Mouse (Mus musculus): ENCODE results near the gene Fbxl14.
"Not testable (repeated sequence)": the region's sequence is repeated elsewhere in the genome, so short reads cannot be mapped to it uniquely, and the experiment has no call there.

Gene Fbxl14

DNA sequence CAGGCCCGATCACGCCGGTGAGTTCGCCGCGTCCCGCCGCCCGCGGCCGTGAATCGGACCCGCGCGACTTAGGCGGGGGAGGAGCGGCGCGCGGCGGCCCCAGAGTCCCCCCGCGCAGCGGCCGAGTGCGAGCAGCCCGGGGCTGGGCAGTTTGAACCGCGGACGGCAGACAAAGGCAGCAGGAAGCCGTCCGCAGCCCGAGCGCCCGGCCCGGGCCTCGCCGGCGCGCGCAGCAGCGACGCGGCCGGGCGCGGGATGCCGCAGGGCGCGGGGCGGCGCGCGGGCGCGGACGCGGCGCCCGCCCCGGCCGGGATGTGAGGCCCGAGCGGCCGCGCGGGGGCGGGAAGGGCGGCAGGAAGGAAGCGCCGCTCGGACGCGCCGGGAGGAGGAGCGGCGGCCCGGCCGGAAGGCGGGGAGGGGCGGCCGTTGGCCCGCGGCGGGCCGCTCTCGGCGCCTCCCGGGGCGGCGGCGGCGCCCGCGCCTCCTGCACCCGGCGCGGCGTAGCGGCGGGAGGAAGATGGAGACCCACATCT lies at the start of gene Fbxl14:
Gene Fbxl14 (plus strand): TSS at position 326 of the 533 bp plus-strand sequence.
- peak; percentile 99 for DNase-seq

DNA sequence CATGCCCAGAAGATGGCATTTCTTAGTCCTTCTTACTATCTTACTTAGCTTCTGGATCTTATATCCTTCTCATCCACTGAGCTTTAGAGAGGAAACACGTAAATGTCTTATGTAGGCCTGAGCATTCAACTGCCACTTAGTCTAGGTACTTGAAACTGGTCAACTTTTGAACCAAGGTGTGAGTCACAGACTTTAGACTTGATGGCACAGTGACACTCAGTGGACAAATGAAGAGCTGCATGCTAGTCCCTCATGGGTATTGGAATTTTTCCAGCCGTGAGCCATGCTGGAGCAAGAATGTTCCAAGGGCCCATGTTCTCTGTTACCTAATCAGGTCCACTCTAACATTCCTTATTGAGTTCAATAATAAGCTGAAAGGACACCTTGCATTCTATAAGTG lies 49.0 kb upstream of the Fbxl14 start:
- DNase-seq, result no peak

DNA sequence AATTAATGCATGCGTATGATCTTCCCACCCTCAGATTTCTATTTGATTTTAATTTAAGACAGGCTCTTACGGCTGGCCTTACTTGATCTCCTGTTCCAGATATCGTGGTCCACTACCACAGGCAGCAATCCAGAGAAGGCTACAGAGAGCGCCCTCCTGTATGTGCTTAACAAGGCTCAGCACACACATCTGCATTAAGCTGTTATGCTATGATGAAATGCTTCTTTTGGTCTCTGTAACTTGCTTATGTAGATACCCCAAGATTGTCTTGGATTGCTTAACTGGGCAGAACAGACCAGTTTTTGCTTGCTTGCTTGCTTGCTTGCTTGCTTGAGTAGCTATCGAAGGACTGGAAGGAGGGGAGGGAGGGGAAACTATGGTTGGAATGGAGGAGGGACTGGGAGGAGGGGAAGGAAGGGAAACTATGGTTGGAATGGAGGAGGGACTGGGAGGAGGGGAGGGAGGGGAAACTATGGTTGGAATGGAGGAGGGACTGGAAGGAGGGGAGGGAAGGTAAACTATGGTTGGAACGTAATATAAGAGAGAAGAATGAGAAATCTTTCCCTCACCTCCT lies 47.6 kb upstream of the Fbxl14 start:
- no peak for DNase-seq

DNA sequence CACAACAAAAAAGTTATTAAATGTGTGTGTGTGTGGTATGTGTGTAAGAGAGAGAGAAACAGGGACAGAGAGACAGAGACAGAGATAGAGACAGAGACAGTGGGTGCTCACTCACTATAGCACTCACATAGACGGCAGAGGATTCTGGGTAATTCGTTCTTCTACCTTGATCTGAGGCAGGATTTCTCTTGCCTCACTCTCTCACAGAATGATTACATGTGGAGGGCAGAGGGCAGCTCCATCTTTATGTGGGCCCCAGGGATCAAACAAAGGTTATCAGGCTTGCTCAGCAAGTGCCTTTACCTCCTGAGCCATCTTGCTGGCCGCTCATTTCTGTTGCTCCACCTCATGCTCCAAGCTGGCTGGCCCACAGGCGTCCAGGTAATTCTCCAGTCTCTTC lies 45.1 kb upstream of the Fbxl14 start:
- DNase-seq, result no peak

DNA sequence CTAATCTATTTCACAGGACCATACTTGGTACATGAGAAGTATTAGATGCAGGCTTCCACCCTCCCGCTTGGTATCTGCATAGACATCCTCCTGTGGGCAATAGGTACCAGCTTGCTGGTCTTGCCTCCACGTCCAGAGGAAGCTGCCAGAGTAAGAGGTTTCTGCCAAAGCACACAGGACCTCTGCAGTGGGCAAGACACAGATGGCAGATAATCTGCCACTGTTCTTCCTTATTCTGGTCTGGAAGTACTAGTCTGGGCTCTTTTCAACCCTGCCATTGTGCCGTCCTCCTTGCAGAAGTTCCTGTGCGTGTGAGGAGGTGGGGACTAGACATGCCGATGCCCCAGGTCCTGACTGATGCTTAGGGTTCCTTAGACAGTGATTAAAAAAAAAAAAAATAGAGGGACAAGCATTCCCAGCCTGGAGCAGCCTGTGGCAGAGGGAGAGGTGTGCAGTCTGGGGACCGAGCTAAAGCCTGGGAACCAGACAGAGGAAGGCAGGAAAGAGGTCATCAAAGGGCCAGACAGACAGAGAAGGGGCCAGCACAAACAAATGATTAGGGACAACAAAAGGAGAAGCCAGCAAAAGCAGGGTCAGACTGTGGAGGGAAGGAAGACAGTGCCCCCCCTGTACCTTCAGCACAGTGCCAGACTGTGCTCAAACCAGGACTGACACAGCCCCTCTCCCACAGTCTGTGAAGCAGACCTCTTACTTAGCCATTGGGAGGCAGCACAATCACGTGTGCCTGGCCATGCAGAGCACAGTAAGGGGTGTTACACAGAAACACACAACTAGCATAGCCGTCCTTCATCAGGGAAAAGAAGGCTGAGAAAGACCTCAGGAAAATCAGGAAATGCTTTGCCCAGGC lies 41.3 kb upstream of the Fbxl14 start:
- peak; percentile 76 for DNase-seq

DNA sequence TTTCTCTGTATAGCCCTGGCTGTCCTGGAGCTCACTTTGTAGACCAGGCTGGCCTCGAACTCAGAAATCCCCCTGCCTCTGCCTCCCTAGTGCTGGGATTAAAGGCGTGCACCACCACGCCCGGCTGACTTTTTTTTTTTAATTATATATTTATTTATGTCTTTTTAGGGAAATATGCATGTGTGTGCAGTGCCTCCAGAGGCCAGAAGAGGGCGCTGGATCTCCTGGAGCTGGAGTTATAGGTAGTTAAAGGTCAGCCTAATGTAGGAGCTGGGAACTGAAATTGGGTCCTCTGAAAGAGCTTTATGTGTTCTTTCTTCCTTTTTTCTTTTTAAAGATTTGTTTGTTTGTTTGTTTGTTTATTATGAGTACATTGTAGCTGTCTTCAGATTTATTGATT lies 36.7 kb upstream of the Fbxl14 start:
- not testable (repeated sequence) for DNase-seq

DNA sequence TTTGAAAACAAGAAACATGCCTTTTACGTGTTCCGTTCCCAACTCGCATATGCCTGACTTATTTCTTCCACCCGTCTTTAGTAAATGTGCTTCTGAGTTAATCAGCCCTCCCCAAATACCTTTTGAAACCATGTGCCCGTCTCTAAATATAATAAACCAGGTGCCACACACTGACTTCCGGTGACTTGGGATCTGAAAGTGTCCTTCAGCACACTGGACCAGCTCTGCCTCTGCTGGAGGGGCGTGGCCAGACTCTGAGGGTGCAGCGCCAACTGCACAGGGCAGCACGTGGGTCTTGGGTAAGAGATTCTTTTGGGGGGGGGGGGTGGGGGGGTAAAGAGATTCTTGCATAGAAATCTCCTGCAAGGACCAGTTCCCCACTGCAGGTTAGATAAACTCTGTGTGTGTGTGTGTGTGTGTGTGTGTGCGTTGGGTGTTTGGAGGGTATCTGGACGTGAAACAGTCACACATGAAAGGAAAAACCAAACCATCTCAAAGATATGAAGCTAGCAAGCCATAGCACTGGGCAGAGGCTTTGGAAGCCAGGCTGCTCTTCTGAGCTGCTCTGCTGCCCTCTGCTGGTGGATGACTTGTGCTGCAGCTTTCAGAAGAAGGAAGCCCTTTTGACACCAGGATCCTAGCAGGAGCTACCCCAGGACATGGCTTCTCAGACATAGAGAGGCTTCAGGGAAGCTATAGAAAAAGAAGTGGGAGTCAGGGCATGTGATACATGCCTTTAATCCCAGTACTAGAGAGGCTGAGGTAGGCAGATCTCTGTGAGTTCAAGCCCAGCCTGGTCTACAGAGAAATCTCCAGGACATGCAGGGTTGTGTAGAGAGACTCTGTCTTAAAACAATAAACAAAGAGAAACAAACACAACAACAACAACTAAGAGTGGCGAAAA lies 35.5 kb upstream of the Fbxl14 start:
- DNase-seq, result peak; percentile 96

DNA sequence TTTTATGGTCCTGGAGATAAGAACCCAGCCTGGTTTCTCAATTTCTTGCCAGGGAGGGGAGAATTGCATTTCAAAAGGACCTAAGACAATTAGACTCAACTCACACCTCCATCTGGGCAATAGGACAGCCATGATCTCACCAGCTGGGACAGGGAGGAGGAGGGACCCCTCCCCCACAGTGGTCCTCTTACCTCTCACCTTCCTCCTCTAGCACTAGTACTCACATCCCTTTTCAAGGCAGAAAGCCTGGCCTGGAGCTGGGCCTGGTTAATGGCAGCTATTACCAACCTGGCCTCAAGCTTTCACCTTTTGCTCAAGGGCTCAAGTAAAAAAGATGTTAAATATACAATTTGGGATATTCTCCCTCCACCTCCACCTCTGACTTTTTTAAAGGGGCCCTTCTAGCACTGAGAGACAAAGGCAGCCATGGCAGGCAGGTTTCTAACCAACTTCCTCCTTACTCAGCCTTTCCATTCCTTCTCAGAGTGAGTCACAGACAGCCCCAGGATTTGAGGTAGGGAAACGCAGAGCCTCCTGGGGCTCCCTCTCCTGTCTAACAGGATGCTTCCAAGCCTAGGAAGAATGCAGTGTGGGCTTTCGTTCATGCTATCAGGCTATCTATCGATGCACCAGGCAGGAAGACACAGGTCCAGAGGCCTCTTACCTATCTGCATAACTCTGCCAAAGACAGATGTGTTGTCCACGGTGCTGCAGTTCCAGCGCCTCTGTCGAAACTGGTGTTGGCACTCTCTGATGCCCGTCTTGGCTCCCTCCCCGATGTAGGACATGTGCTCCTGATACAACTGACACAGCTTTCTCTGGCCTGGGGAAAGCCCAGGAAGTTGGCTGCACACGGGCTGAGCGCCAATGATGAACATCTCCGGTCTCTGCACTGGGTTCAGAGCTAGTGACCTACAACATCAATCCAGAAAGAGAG lies 33.5 kb upstream of the Fbxl14 start:
- DNase-seq, result peak; percentile 92

DNA sequence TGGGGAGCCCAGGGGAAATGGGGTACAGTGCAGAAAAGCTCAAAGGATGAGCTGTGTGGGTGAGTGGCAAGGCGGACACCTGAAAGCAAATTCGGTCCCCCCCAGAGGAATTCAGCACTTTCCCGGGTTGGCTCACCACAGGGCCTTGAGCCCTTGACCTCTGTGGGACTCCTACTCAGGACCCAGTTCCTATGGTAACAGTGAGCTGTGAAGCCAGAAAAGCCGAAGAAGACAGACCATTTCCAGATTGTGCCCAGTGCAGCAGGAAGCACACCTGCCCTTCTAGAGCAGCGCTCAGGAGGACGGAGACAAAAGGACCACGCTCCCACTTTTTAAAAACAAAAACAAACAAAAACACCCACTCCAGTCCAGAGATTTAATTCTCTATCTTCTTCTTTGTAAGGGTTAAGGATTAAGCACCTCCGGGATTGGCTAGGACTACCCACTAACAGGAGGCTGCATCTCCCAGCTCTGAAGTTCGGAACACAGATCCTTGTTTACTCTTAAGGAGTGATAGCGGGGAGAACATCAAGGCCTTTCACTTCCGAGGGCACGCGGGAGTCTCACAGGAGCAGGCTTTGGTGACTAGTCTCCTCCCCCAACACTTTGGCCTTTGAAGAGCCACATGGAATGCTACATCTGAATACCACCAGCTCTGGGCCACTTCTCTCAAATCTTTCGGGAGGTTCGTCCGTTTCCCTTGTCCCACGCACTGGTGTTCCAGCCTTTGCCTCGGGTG lies 31.0 kb upstream of the Fbxl14 start:
- no peak for DNase-seq

DNA sequence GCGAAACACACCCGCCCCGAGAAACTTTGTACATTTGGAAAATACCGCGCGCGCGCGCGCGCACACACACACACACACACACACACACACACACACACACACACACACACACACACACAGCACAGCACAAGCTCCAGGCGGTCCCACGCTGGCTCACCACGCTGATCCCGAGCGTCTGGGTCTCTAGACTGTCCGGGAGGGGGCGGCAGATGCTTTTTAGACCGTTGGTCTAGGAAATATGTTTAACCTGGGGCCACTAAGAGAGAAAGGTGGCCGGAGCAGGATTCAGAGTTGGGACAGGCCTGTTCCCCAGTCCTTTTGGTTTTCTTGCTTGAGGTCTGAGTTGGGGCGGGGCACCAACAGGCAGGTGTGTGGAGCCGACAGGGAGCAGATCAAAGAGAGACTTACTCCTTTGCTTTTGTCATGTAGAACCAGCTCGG lies 30.4 kb upstream of the Fbxl14 start:
- peak; percentile 93 for DNase-seq

DNA sequence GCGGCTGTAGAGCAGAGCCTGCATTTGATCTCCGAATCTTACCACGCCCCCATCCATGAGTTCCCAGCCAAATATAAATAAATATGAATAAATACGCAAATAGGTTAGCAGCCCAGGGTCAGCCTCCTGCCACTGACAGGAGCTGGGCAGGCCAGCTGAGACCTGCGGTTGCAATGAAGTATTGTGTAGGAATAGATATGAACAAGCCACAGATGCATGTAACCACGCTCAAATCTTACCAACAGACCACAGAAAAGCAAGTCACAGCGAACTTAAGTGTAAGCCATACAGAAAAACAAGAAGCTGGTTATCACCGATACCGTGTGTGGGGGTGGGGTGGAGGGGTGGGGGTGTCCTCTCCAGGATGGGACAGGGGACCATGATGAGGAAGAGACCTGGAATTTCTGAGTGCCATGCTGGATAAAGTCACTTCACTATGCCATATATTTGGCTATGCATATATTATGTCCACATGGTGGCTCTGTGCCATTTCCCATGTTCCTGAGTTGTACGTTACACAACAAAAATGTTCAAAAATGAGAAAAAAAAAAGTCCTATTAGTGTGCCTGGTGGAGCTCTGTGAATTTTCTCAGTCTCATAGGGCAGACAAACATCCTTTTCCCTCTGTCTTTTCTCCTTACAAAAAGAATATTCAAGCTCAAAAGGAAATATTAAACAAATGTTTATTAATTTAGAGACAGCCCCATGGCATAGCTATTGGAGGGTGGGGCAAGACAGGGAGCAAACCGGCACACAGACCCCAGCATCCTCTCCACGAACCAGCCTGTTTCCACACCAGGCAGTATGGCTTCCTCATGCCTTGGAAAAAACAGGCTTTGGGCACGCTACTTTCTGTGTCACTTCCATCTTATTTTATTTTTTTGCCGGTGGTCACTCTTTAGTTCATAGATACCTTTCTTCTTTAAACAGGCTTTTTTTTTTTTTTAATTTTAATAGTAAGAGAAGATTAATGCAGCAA lies 28.2 kb upstream of the Fbxl14 start:
- no peak for DNase-seq

DNA sequence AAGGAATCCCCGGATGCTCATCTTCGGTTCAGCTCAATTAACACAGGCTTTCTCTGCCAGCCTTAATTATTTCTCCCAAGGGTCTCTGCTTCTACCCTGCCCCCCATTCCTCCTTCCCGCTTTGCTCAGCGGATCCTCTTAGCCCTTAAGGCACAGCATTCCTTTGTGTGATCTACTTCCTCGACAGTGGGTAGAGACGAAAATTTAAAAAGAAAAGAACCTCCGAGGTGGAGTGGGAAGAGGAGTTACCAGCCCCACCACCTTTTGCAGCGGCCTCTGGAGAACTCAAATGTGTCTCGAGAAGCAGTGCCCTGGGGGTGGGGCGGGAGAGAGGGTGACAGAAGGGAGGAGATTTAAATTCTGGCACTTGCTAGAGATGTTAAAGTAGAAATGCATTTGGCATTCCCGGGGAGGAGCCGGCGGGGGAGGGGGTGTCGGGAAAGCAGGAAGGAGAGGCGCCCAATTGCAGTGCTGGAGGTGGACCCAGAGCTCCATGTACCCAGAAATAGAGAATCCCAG lies 27.4 kb upstream of the Fbxl14 start:
- DNase-seq, result peak; percentile 96

DNA sequence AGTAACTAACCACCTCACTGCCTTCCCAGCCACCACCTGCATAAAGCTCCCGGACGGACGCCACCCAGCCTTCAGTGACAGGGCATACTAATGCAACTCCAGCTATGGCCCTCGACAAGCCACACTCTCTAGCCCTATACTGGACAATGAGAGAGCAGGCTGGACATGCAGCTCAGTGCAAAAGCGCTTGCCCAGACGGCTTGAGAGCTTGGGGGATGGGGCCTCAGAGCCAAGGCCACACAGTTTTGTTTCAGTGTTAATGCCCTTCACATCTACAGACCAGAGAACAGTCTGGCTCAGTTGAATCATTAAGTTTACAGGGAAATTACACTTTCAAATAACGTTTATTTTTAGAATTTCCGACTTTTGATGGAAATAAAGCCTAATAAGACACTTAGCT lies 21.3 kb upstream of the Fbxl14 start:
- no peak for DNase-seq

DNA sequence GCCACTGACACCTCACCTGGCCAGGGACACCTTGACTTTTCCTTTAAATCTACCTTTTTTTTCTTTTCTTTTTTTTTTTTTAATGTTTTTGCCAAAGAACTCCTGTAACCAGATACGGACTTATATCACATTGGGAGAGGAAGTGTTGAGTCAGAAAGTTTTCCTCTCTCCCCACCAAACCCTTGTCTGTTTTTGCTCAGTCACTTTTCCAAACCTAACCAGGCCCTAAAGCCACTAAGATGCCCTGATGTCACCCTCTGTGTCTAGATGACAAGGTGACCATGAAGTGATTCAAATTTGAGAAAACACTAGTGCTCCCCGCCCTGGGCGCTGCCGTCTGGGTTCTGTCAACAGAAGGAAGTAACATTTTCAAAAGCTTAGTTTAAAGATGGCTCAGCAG lies 20.4 kb upstream of the Fbxl14 start:
- DNase-seq, result no peak

DNA sequence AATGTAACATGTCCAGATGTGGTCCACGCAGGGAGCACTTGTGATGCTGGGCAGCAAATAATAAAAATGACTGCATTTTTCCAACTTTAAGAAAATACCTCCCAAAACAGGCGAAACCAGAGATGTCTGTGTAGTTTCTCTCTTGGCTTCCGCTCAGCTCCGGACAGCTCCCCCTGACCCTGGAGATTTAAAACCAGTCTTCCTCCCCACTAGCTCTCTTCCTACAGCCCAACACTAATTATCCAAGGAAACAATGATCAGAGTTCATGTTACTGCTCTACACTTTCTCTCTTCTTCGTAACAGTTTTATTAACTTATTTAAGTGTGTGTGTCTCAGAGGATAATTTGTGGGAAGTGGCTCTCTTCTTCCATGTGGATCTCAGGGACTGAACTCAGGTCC lies 19.1 kb upstream of the Fbxl14 start:
- DNase-seq, result no peak

DNA sequence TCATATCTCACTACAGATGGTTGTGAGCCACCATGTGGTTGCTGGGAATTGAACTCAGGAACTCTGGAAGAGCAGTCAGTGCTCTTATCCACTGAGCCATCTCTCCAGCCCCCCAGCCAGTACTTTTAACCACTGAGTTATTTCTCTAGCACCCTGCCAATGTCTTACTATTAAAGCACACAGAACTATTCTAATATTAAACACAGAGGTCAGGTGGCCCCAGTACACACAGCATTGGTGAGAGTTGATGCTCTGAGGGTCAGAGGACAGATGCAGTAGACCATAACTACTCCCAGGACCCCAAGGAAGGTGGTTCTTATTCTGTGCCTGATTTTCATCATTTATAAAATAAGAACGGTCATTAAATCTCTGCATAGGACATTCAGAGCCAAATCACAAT lies 13.3 kb upstream of the Fbxl14 start:
- no peak for DNase-seq

DNA sequence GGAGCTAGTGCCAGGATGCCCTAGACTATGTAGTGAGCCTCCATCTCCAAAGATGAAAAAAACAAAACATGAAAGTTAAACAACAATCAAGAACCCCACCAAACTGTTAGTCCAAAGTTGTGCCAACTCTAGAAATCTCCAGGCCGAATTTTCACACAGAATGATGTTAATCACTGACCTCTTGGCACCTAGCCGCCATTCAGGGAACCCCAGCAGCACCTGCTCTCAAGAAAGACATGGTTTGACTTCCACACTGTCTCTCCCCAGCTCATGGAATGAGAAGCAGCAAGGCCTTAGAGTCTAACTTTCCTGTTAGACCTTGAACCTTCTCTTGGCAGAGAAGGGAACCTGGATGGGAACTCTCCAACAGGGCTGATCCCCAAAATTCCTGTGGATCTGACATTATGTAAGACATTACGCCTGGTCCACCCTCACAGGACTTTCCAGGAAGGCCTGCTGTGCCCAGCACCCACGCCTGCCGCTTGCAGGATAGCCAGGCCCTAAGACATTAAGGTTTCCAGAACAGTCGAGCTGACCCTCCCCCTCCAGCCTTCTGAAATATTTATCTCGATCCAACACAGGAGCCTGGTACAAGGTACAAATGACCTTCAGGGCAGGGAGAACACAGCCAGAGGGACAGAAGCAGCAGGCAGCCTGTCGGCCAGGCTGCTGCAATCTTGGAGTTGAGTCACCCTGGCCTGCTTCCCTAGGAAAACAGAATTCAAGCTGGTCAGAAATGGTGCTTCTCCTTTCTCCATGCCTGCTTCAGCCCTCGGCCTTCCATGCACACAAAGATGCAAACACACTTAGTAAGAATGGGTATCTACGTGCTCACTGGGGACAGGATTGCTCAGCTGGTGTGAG lies 12.3 kb upstream of the Fbxl14 start:
- DNase-seq, result peak; percentile 95

DNA sequence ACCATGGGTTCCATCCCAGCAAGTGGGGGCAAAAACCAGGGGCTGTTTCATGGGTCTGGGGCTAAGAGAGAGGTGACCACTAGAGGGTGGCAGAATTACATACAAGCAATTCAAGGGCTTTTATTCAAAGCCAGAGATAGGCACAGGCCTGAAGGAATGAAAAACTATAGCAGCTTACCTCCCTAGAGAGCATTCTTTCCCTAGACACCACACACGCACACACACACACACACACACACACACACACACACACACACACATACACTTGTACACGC lies 11.7 kb upstream of the Fbxl14 start:
- no peak for DNase-seq

DNA sequence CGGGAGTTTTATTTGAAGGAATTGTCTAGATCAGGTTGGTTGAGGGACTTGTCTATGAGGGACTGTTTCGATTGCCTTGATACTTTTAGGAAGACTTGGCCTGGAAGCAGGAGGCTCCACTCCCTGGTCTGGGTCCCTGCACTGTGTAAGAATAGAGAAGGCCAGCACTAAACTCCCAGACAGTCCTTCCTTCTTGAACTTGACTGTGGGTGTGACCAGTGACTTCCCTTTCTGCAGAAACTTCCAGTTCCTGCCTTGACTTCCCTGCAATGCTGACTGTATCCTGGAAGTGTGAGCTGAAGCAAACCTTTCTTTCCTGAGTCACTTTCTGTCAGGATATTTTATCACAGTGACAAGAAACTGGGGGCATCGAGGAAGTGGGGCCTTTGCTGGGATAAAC lies 8.7 kb upstream of the Fbxl14 start:
- DNase-seq, result no peak
